Mouse (Mus musculus) heart, adult 11 months (tissue): Measurements from ENCODE around the gene Nhlrc3.

Experiments
- DNase-seq: peaks from one replicate; pipeline ENCODE4 v3.0.0; 2022

Nhlrc3 gene

DNA sequence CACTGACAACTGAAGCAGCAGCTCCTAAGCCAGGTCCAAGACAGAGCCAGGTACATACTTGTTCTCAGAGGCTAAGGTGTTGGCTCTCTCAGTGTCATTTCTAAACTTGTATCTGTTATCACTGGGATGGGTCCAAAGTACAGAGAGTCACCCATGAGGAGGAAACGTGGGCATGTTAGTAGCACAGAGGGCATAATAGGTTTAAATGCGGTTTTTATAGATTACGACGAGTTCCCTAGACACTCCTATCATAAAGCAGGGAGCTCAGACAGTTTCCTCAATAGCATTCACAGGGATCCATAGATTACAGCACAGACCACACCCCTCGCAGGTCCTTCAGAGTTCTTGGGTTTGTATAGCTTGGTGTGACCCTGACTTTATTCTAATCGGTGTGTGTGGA, 9.1 kb downstream of the Nhlrc3 start:
- DNase-seq: no peak

GRCm38 (mm10) chr3:53453346-53453745, 9.8 kb downstream of the Nhlrc3 start:
- no peak for DNase-seq

DNA sequence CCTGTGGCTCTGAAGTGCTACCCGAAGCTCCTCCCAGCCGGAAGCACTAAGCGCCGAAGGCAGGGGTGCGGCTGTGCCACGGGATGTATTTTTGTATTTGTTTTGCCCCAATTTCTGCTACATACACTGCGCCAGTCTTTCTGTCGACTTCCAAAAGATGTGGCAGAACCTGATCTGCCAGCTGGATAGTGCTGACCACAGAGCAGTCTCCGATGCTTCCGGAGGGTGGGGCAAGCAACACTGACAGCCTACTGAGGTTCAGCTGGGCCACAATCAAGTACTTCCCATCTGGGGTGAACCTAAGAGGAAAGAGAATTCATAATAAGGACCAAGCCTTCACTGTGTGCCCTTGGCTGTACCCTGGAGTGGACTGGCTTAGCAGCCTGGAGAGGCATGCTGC, 10.8 kb downstream of the Nhlrc3 start:
- peak; percentile 86 for DNase-seq

DNA sequence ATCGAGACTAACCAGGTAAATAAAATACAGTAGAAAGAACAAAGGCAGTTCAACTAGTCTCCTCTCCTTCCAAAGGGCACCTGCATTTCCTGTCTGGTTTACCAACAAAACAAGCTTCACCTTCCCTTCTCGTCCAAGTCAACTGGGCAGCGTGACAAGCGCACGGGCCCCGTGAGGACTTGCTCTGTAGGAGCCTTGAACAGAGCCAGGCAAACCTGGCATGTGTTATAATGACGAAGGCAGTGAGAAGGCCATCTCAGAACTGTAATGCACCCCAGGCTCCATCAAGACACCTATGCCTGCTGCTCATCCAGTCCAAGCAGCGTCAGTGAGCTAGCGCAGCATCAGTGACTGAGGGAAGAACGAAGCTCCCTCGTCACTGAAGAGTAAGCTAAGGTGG, 12.5 kb downstream of the Nhlrc3 start:
- peak; percentile 82 for DNase-seq

DNA sequence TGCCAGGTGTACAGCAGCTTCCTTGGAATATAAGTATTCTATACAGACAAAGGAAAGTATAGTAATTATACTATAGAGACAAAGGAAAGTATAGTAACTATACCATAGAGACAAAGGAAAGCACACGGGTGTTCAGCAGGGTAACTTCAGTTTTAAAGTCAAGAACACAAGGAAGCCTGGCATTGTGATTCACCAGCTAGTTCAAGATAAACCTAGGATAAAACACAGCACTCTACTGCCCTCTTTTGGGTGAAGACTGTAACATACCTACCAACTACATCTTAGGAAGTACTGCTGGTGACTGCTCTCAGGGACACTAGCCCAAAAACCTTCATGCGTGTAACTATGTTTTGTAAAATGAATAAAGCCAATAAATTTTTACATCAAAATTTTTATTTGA, 14.9 kb downstream of the Nhlrc3 start:
- DNase-seq: peak; percentile 74

DNA sequence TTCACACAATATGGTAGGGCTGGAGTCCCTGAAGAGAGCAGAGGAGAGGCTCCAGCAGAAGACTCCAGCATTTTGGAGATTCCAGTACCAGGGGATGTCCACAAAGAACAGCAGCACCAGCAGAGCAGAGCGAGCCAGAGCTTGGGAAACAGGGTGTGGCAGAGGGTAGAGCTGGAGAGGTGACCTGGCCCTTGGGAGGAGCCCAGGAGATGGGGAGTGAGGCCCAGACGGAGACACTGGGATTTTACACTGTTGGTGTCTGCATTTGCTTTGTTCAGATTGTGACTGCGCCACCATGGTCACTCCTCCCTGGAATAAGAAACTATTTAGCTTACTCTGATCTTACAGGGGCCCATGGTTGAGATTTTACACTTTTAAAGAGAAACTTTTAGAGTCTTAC, 16.3 kb downstream of the Nhlrc3 start:
- peak; percentile 84 for DNase-seq

DNA sequence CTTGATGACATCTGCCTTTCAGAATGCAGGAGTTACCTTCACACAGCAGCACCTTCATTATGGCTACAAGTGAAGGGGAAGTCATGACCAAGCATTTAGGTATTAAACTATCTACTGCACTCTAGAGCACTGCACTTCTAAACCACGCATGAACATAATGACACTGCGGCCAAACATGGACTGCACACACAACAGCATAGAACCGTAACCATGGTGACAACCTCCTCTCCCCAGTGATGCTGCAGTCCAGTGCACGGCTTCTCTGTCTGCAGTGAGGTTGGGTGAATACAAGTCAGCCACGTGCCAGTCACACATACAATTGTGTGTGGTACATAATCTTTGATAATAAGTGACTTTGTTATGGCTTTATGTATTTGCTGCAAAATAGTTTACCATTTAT, 17.6 kb downstream of the Nhlrc3 start:
- peak; percentile 41 for DNase-seq

DNA sequence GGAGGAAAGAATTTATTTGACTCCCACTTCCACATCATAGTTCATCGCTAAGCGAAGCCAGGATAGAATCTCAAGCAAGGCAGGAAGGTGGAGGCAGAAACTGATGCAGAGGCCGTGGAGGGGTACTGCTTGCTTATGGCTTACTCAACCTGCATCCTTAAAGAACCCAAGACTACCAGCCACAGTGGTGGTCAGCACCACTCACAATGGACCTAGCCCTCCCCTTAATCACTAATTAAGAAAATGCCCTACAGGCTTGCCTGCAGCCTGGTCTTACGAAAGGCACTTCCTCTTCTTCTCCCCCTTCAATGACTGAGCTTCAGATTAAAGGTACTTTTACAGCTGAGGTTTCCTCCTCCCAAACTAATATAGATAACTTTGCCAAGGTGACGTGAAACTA, 26.6 kb downstream of the Nhlrc3 start:
- peak; percentile 17 for DNase-seq

GRCm38 (mm10) chr3:53434610-53435009, 28.5 kb downstream of the Nhlrc3 start:
- no peak for DNase-seq

DNA sequence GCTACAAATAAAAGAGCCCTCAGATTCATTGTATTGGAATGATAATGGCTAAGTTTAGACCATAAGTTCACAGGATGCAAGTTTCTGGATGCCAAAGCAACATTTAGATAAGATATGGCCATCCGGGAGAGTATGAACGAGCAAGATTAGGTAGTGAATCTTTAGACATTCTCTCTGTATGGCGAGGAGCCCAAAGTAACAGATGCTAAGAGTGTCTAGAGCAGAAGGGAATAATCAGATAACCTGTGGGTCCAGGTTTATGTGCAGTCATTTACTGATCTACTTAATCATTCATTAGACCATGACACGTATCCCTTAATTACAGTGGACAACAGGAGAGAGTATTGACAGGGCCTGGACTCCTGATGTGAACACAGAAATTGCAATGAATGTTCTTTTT, 39.6 kb downstream of the Nhlrc3 start:
- DNase-seq: no peak

GRCm38 (mm10) chr3:53422691-53423090, 40.4 kb downstream of the Nhlrc3 start:
- DNase-seq: peak; percentile 46

DNA sequence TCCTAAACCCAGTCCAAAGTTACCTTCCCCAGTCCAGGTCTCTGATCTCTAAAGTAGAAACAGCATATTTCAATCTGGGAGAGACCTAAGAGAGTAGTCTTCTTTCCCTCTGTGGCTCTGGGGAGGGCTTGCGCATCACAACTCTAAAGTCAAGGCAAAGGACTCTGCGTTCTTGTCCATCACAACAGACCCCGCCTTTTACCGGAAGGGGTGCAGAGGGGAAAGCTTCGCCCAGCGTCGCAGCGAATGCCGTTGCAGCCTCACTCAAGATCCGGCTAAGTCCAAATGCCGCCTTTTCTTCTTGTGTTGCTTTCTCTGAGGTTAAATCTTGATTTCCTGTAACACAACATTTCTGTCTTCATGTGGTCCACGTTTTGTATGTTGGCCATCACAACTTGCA, 41.5 kb downstream of the Nhlrc3 start:
- DNase-seq: peak; percentile 53

GRCm38 (mm10) chr3:53417701-53418100, 45.4 kb downstream of the Nhlrc3 start:
- DNase-seq: no peak

DNA sequence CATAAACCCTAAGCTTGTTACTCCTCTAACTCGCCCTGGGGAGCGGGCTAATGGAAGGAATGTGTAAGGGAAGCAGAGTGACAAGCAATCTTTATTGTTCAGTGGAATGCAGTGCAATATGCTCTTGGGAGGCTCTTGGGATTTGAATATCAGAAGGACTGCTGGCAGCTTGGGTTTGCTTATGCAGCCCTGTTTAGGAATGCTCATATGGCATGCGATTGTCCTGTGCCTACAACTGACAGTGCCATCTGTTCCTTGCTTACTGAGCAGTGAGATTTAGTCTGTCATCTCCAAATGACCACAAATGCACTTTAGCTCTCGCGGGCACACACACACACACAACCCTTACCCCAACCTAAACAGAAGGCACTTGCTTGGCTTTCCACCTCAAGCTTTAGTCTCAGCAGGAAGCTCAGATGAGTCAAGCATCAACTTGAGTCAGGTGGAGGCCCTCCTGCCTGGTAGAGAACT, 47.1 kb downstream of the Nhlrc3 start:
- peak; percentile 42 for DNase-seq

GRCm38 (mm10) chr3:53413959-53414358, 49.2 kb downstream of the Nhlrc3 start:
- peak; percentile 48 for DNase-seq

DNA sequence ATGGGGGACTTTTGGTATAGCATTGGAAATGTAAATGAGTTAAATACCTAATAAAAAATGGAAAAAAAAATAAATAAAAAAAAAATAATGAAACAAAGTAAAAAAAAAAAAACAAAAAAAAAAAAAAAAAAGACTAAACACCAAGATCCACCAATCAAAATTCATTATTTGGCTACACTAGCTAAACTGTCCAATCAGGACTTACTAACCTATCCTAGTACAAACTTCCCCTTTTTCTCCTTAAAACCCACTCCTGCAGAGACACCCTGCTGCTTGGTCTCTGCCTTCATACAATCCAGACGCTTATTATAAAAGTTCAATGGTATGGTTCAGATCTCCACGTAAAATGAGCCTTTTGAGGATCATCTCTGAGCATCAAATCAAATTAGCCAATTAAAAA, 49.7 kb downstream of the Nhlrc3 start:
- DNase-seq: no peak

DNA sequence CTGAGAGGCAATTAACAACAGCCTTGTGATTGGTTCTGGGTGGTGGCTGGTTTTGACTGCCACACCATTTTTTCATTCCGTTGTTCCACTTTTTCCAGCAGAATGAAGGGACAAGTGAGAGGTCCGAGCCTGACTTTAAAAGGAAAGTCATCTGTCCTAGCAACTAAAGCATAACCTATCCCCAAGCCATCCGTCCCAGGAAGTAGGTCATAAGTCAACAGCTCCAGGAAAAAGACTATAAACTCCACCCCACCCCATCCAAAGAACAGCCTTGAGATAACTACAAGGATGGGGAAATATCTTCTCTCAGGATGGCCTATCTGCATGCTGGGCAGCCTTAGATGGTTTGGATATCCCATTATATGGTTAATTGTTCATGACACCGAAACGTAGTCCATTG, 50.9 kb downstream of the Nhlrc3 start:
- no peak for DNase-seq

GRCm38 (mm10) chr3:53410031-53410430, 53.1 kb downstream of the Nhlrc3 start:
- DNase-seq: peak; percentile 30

DNA sequence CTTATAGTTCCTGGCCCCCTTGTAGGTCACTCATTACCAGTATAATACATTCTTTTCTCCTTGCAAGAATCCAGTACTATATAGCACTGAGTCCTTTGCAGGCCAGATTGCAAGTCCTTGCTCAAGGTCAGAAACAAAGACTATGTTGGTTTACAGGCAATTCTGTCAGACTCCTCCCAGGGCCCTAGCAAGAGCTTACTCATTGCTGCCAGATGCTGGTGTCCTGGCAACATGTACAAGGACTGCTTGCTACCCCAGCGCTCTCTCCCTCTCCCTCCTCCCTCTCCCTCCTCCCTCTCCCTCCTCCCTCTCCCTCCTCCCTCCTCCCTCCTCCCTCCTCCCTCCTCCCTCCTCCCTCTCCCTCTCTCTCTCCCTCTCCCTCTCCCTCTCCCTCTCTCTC, 56.0 kb downstream of the Nhlrc3 start:
- DNase-seq: no peak
